Mouse (Mus musculus) brain, embryonic 14.5 days (tissue): ENCODE measurements around the gene Mvk.

Source experiments
- CTCF ChIP-seq: fragments of 200-500 bp; IDR thresholded peaks from 2 replicates; pipeline ENCODE4 v1.5.1; 2012; ENCODE audit warnings: inconsistent platforms, mild to moderate bottlenecking, moderate library complexity, borderline replicate concordance; ENCODE audit not compliant: insufficient read depth, insufficient read length; ENCODE audit errors: extremely low read depth
- POLR2A ChIP-seq: fragments of 200-500 bp; IDR thresholded peaks from 2 replicates; pipeline ENCODE4 v1.6.1; 2012; ENCODE audit warnings: mild to moderate bottlenecking, inconsistent platforms, borderline replicate concordance; ENCODE audit not compliant: poor library complexity, insufficient read depth, insufficient read length, severe bottlenecking; ENCODE audit errors: extremely low read depth

GRCm38 (mm10) chr5:114507394-114507793, 63.3 kb downstream of the Mvk start:
- no peak for TF ChIP-seq POLR2A
- TF ChIP-seq CTCF: no peak
